Mouse (Mus musculus) myocyte (in vitro differentiated cells): Measurements from ENCODE around the gene Cfap97. TPM values are rescaled to one million over a fixed set of nuclear protein-coding genes. Genes with fewer than 3 reads are reported as not detected.
"Not testable (repeated sequence)": the region's sequence is repeated elsewhere in the genome, so short reads cannot be mapped to it uniquely, and the experiment has no call there.

ENCODE experiments used
- H3K27me3 ChIP-seq: one replicate; pipeline ENCODE4 v1.6.1; 2011; ENCODE audit not compliant: control insufficient read depth, insufficient read depth, insufficient read length
- H3K36me3 ChIP-seq: one replicate; pipeline ENCODE4 v1.6.1; 2011; ENCODE audit not compliant: control insufficient read depth, insufficient read depth
- H3K4me2 ChIP-seq: one replicate; pipeline ENCODE4 v1.6.1; 2011; ENCODE audit warnings: low read depth, control low read depth
- H3K4me3 ChIP-seq: one replicate; pipeline ENCODE4 v1.5.1; 2011; ENCODE audit warnings: mild to moderate bottlenecking, control low read depth, moderate library complexity
- H3K79me2 ChIP-seq: one replicate; pipeline ENCODE4 v1.6.1; 2011; ENCODE audit not compliant: control insufficient read depth, insufficient read depth
- H3ac ChIP-seq: one replicate; pipeline ENCODE4 v1.6.1; 2011; ENCODE audit not compliant: control insufficient read depth, insufficient read length
- CEBPB ChIP-seq: IDR thresholded peaks from 2 replicates; pipeline ENCODE4 v1.6.1; 2011; ENCODE audit warnings: mild to moderate bottlenecking, moderate library complexity; ENCODE audit not compliant: poor library complexity, insufficient read depth, severe bottlenecking
- E2F4 ChIP-seq: IDR thresholded peaks from one replicate; pipeline ENCODE4 v1.6.1; 2011; ENCODE audit warnings: mild to moderate bottlenecking, control low read depth, moderate library complexity; ENCODE audit not compliant: insufficient read depth
- MAX ChIP-seq: IDR thresholded peaks from one replicate; pipeline ENCODE4 v1.6.1; 2011; ENCODE audit warnings: low read depth, mild to moderate bottlenecking, control low read depth
- MYOD1 ChIP-seq, 3 experiments: IDR thresholded peaks; one replicate each; pipeline ENCODE4 v1.6.1; 2011; ENCODE audit warnings: control low read depth in 2 of 3, low read depth in 2 of 3, mild to moderate bottlenecking in 2 of 3, moderate library complexity in 1 of 3; ENCODE audit not compliant: insufficient read length in 2 of 3, control insufficient read depth in 1 of 3
- MYOG ChIP-seq, 3 experiments: IDR thresholded peaks; one replicate each; pipeline ENCODE4 v1.6.1; 2011; ENCODE audit warnings: control low read depth in 2 of 3, low read depth in 2 of 3, mild to moderate bottlenecking in 2 of 3; ENCODE audit not compliant: insufficient read length in 2 of 3, control insufficient read depth in 1 of 3, insufficient read depth in 1 of 3
- POLR2A ChIP-seq: IDR thresholded peaks from one replicate; pipeline ENCODE4 v1.6.1; 2011; ENCODE audit warnings: low read depth, mild to moderate bottlenecking, control low read depth, moderate library complexity; ENCODE audit not compliant: insufficient read length
- POLR2AphosphoS2 ChIP-seq: IDR thresholded peaks from one replicate; pipeline ENCODE4 v1.6.1; 2011; ENCODE audit warnings: low read depth, control low read depth; ENCODE audit not compliant: insufficient read length
- REST ChIP-seq: IDR thresholded peaks from one replicate; pipeline ENCODE4 v1.6.1; 2011; ENCODE audit warnings: mild to moderate bottlenecking, control low read depth, moderate library complexity; ENCODE audit not compliant: insufficient read depth, insufficient read length
- SRF ChIP-seq: IDR thresholded peaks from one replicate; pipeline ENCODE4 v1.6.1; 2011; ENCODE audit warnings: low read depth; ENCODE audit not compliant: control insufficient read depth, insufficient read length
- TCF12 ChIP-seq: IDR thresholded peaks from one replicate; pipeline ENCODE4 v1.6.1; 2011; ENCODE audit warnings: mild to moderate bottlenecking, control low read depth; ENCODE audit not compliant: poor library complexity, insufficient read depth, severe bottlenecking
- TCF3 ChIP-seq: IDR thresholded peaks from one replicate; pipeline ENCODE4 v1.6.1; 2011; ENCODE audit warnings: low read depth, control low read depth; ENCODE audit not compliant: insufficient read length
- USF1 ChIP-seq: IDR thresholded peaks from one replicate; pipeline ENCODE4 v1.6.1; 2011; ENCODE audit warnings: low read depth, mild to moderate bottlenecking, control low read depth, moderate library complexity
- polyA plus RNA-seq: library from polyadenylated mRNA; unstranded; fragments of >200 nt; fragmentation: generic; extraction: Trizol; gene quantifications from one replicate; pipeline ENCODE4 v1.2.1, GENCODE M21; 2012; ENCODE audit warnings: missing spikeins

Gene Cfap97
- polyA plus RNA-seq = 2.9 TPM

DNA sequence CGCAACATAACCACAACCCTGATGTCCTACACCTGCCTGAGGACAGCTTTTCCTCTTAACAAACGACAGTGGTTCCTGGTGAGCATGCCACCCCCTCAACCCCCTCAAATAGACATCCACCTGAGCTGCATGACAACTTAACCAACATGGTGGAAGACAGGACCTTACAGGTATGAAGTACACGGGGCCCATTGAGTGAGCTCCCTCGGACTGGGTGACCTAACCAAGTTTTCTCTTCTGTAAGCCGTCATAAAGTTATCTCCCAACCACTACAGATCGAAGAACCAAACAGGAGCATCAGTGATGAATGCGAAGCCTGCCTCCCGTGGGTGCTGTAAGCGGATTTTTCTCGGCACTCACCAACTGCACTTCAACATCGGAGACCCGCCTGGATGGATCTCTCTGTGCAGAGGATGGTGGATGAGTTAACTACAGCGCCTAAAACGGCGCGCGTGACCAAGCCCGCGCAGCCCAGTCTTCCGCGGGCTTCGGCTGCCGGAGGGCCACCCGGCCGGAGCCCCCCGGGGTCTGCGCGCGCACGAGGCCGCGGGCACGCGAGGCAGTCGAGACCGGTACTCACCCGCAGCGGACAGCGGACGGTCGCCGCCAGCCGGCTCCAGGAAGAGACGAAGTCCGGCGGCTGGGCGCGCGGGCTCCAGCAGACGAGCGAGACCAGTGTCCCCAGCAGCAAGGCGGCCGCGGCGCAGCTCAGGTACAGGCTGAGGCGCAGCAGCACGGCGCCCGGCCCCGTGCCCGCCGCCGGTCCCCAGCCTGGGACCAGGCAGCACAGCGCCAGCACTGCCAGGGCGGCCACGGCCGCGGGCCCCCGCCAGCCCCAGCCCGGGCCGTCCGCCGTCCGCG is at the start of gene Cfap97:
Cfap97 (plus strand) TSS at position 570 of the 861 bp plus-strand sequence.
- H3ac ChIP-seq = peak within 1 kb of the TSS; percentile 98
- no peaks in the 10 kb centered on the region for H3K36me3 ChIP-seq
- TF ChIP-seq CEBPB = no peak
- TF ChIP-seq MYOG (IDR thresholded peaks at IDR 0.05; ENCODE audit: control insufficient read depth in 1 of 3, insufficient read depth in 1 of 3, insufficient read length in 2 of 3, low read depth in 2 of 3) = no peak
- no peak for TF ChIP-seq MYOD1 (IDR thresholded peaks at IDR 0.05; ENCODE audit: control insufficient read depth in 1 of 3, insufficient read length in 2 of 3, low read depth in 2 of 3)
- no peak for TF ChIP-seq USF1
- TF ChIP-seq POLR2A = no peak
- no peak for TF ChIP-seq SRF
- no peak for TF ChIP-seq E2F4
- no peak for TF ChIP-seq REST
- no peak for TF ChIP-seq POLR2AphosphoS2
- TF ChIP-seq TCF3 = no peak
- TF ChIP-seq MAX = no peak
- no peak for TF ChIP-seq TCF12
- H3K4me2 ChIP-seq = peak within 1 kb of the TSS; percentile 92
- no peaks in the 10 kb centered on the region for H3K27me3 ChIP-seq
- H3K79me2 ChIP-seq = peaks cover 21% of the 10 kb centered on the region
- peak within 1 kb of the TSS; percentile 31 for H3K4me3 ChIP-seq

DNA sequence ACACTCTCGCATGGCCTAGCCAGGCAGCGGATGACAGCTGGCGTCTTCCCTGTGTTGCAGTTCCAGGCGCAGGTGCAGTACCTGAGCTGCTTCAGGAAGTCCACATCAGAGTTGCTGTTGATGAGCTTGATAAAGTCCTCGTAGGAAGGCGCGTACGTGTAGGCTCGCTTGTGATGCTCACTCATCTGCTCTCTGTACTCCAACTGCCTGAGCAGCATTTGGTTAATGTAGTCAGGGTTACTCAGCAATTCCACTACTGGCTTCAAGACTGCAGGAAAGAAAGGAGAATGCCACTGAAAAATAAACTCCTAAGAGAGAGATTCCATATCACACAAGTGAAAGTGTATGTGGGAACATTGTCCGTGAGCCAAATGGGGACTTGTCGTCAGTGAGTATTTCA is 48.1 kb upstream of the Cfap97 start:
- Histone ChIP-seq H3K4me3 (no peak overlapping the region), H3ac (no peak overlapping the region), H3K27me3 (no peaks in the 10 kb centered on the region), H3K79me2 (no peaks in the 10 kb centered on the region), H3K36me3 (peaks cover 26% of the 10 kb centered on the region), H3K4me2 (no peak overlapping the region)
- no peak for TF ChIP-seq MYOG (IDR thresholded peaks at IDR 0.05; ENCODE audit: control insufficient read depth in 1 of 3, insufficient read depth in 1 of 3, insufficient read length in 2 of 3, low read depth in 2 of 3)
- TF ChIP-seq POLR2AphosphoS2 = no peak
- no peak for TF ChIP-seq TCF12
- no peak for TF ChIP-seq SRF
- no peak for TF ChIP-seq MYOD1 (IDR thresholded peaks at IDR 0.05; ENCODE audit: control insufficient read depth in 1 of 3, insufficient read length in 2 of 3, low read depth in 2 of 3)
- TF ChIP-seq MAX = no peak
- TF ChIP-seq E2F4 = no peak
- no peak for TF ChIP-seq TCF3
- no peak for TF ChIP-seq POLR2A
- no peak for TF ChIP-seq REST
- TF ChIP-seq CEBPB = no peak
- no peak for TF ChIP-seq USF1

DNA sequence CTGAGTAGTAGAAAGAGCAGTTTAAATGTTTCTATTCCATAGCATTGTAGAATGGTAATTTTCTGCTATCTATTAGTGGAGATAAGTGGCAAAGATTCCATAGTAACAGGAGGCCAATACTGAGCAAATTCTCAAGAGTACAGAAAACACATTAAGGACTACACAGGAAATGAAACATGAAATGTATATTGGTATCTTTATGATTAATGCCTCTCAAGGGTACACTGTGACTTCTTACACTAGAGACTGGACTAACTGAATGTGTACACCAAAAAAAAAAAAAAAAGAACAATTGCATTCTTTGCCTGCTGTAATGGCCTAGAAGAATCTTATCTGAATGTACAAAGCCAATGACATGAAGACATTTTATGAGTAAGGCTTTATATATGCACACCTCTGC is 43.9 kb upstream of the Cfap97 start:
- Histone ChIP-seq H3K79me2 (no peaks in the 10 kb centered on the region), H3K36me3 (peaks cover 14% of the 10 kb centered on the region), H3K27me3 (no peaks in the 10 kb centered on the region), H3K4me2 (no peak overlapping the region), H3ac (no peak overlapping the region), H3K4me3 (no peak overlapping the region)
- TF ChIP-seq MAX (no peak), USF1 (no peak), SRF (no peak), CEBPB (no peak), E2F4 (no peak), POLR2AphosphoS2 (no peak), MYOD1 (IDR thresholded peaks at IDR 0.05; ENCODE audit: control insufficient read depth in 1 of 3, insufficient read length in 2 of 3, low read depth in 2 of 3) (no peak), TCF12 (no peak), TCF3 (no peak), POLR2A (no peak), MYOG (IDR thresholded peaks at IDR 0.05; ENCODE audit: control insufficient read depth in 1 of 3, insufficient read depth in 1 of 3, insufficient read length in 2 of 3, low read depth in 2 of 3) (no peak), REST (no peak)

DNA sequence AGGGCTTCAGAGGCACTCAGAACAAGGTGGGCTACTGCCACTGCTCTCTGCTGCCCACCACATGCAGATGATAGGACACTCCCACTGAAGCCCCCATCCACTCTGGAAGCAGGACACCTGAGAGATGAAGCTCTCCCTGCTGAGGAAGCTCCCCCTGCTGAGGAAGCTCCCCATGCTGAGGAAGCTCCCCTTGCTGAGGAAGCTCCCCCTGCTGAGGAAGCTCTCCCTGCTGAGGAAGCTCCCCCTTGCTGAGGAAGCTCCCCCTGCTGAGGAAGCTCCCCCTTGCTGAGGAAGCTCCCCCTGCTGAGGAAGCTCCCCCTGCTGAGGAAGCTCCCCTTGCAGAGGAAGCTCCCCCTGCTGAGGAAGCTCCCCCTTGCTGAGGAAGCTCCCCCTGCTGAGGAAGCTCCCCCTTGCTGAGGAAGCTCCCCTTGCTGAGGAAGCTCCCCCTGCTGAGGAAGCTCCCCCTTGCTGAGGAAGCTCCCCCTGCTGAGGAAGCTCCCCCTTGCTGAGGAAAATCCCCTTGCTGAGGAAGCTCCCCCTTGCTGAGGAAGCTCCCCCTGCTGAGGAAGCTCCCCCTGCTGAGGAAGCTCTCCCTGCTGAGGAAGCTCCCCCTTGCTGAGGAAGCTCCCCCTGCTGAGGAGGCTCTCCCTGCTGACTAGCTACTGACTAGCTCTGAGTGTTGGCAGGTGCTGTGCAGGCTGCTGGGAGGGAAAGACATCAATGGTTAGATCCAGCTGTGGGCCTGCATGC is 38.0 kb upstream of the Cfap97 start:
- not testable (repeated sequence) for H3K27me3 ChIP-seq, H3K36me3 ChIP-seq, H3K4me3 ChIP-seq, H3K4me2 ChIP-seq, H3K79me2 ChIP-seq, H3ac ChIP-seq

DNA sequence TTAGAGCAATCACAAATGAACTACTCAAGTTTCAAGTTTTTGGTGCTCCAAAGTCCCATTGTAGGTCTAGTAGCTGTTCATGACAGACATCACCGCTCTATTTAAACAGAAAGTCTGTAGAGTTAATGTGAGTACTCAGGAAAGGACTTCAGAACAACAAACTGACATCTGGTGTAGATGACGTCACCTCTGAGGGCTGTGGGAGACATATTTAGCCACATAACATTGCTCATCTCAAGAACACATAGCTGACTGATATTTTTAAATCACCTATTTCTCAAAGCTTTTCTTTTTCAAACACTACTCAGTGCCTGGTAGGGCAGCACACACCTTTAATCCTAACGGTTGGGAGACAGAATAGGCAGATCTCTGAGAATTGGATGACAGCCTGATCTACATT is 34.4 kb upstream of the Cfap97 start:
- Histone ChIP-seq H3K4me3 (no peak overlapping the region), H3K36me3 (peaks cover 9% of the 10 kb centered on the region), H3K79me2 (no peaks in the 10 kb centered on the region), H3ac (no peak overlapping the region), H3K4me2 (no peak overlapping the region), H3K27me3 (no peaks in the 10 kb centered on the region)
- no peak for TF ChIP-seq POLR2A
- no peak for TF ChIP-seq E2F4
- no peak for TF ChIP-seq MYOG (IDR thresholded peaks at IDR 0.05; ENCODE audit: control insufficient read depth in 1 of 3, insufficient read depth in 1 of 3, insufficient read length in 2 of 3, low read depth in 2 of 3)
